Mouse (Mus musculus) MEL (cell line): Measurements from ENCODE around the gene Atg7. TPM values are rescaled to one million over a fixed set of nuclear protein-coding genes. Genes with fewer than 3 reads are reported as not detected.
A peak's percentile ranks its signal among the peaks of the same experiment; 100 is the strongest.

Experiments
- DNase-seq: peaks from one replicate; pipeline ENCODE4 v3.0.0; 2011; ENCODE audit warnings: low read depth, low spot score
- H3K27ac ChIP-seq: 2 replicates; pipeline ENCODE4 v1.5.1; 2012; ENCODE audit warnings: low read depth, mild to moderate bottlenecking, control low read depth, low read length, moderate library complexity; ENCODE audit not compliant: control insufficient read depth
- H3K27me3 ChIP-seq, 2 experiments: fragments of 150-350 bp in 1 of 2; sonication (generic) in 1 of 2; 2 replicates each; pipeline ENCODE4 v1.6.1; 2012; ENCODE audit warnings: low read length in 2 of 2, mild to moderate bottlenecking in 2 of 2, improper control_type of control experiment in 1 of 2, moderate library complexity in 1 of 2; ENCODE audit not compliant: insufficient read depth in 2 of 2, control insufficient read depth in 1 of 2
- H3K36me3 ChIP-seq, 2 experiments: 2 replicates each; pipeline ENCODE4 v1.6.1; 2012 to 2014; ENCODE audit warnings: low read length in 2 of 2, improper control_type of control experiment in 1 of 2, inconsistent platforms in 1 of 2, mild to moderate bottlenecking in 1 of 2; ENCODE audit not compliant: insufficient read depth in 2 of 2, control insufficient read depth in 1 of 2
- H3K4me1 ChIP-seq, 2 experiments: fragments of 150-350 bp in 1 of 2; sonication (generic) in 1 of 2; 2 replicates each; pipeline ENCODE4 v1.6.1; 2012; ENCODE audit warnings: low read length in 2 of 2, improper control_type of control experiment in 1 of 2, mild to moderate bottlenecking in 1 of 2; ENCODE audit not compliant: insufficient read depth in 2 of 2, control insufficient read depth in 1 of 2
- H3K4me3 ChIP-seq, 2 experiments: fragments of 150-350 bp in 1 of 2; sonication (generic) in 1 of 2; 2 replicates each; pipeline ENCODE4 v1.5.1; 2012; ENCODE audit warnings: low read depth in 2 of 2, low read length in 2 of 2, mild to moderate bottlenecking in 2 of 2, moderate library complexity in 2 of 2, control low read depth in 1 of 2, improper control_type of control experiment in 1 of 2; ENCODE audit not compliant: control insufficient read depth in 1 of 2, insufficient read depth in 1 of 2
- H3K79me2 ChIP-seq: 2 replicates; pipeline ENCODE4 v1.6.1; 2012; ENCODE audit warnings: mild to moderate bottlenecking, low read length, moderate library complexity; ENCODE audit not compliant: control insufficient read depth, poor library complexity, insufficient read depth
- H3K9ac ChIP-seq: 2 replicates; pipeline ENCODE4 v1.6.1; 2012; ENCODE audit warnings: low read depth, mild to moderate bottlenecking, control low read depth, low read length, moderate library complexity; ENCODE audit not compliant: control insufficient read depth, poor library complexity, severe bottlenecking
- H3K9me3 ChIP-seq: fragments of 150-350 bp; sonication (generic); replicated peaks from 2 replicates; pipeline ENCODE4 v1.6.1; 2012; ENCODE audit warnings: mild to moderate bottlenecking, low read length, improper control_type of control experiment, moderate library complexity; ENCODE audit not compliant: insufficient read depth
- BHLHE40 ChIP-seq: IDR thresholded peaks from 2 replicates; pipeline ENCODE4 v1.6.1; 2012; ENCODE audit warnings: low read depth, mild to moderate bottlenecking, inconsistent platforms, low read length, improper control_type of control experiment, borderline replicate concordance
- CHD1 ChIP-seq: IDR thresholded peaks from 2 replicates; pipeline ENCODE4 v1.6.1; 2012; ENCODE audit warnings: low read depth, mild to moderate bottlenecking, inconsistent platforms, low read length, improper control_type of control experiment
- CHD2 ChIP-seq: IDR thresholded peaks from 2 replicates; pipeline ENCODE4 v1.6.1; 2011; ENCODE audit warnings: low read length, improper control_type of control experiment
- ELF1 ChIP-seq: IDR thresholded peaks from 2 replicates; pipeline ENCODE4 v1.6.1; 2014; ENCODE audit warnings: low read depth, mild to moderate bottlenecking, inconsistent platforms, low read length, improper control_type of control experiment, moderate library complexity
- GABPA ChIP-seq: IDR thresholded peaks from 2 replicates; pipeline ENCODE4 v1.6.1; 2012; ENCODE audit warnings: low read depth, mild to moderate bottlenecking, inconsistent platforms, low read length, improper control_type of control experiment, moderate library complexity
- GATA1 ChIP-seq: IDR thresholded peaks from 2 replicates; pipeline ENCODE4 v1.6.1; 2011; ENCODE audit warnings: low read depth, low read length, improper control_type of control experiment
- HCFC1 ChIP-seq: IDR thresholded peaks from 2 replicates; pipeline ENCODE4 v1.6.1; 2012; ENCODE audit warnings: low read depth, mild to moderate bottlenecking, inconsistent platforms, low read length, improper control_type of control experiment, moderate library complexity
- MAFK ChIP-seq: IDR thresholded peaks from 2 replicates; pipeline ENCODE4 v1.6.1; 2011; ENCODE audit warnings: low read depth, mild to moderate bottlenecking, low read length, improper control_type of control experiment, borderline replicate concordance
- MAX ChIP-seq: IDR thresholded peaks from 2 replicates; pipeline ENCODE4 v1.6.1; 2011; ENCODE audit warnings: low read length, improper control_type of control experiment
- MAZ ChIP-seq: IDR thresholded peaks from 2 replicates; pipeline ENCODE4 v1.6.1; 2012; ENCODE audit warnings: low read depth, mild to moderate bottlenecking, inconsistent platforms, low read length, improper control_type of control experiment
- MXI1 ChIP-seq: IDR thresholded peaks from 2 replicates; pipeline ENCODE4 v1.6.1; 2011; ENCODE audit warnings: mild to moderate bottlenecking, low read depth, low read length, improper control_type of control experiment
- MYB ChIP-seq: IDR thresholded peaks from 2 replicates; pipeline ENCODE4 v1.6.1; 2011; ENCODE audit warnings: mild to moderate bottlenecking, low read depth, low read length, improper control_type of control experiment
- POLR2A ChIP-seq, 2 experiments: IDR thresholded peaks; 2 replicates each; pipeline ENCODE4 v1.6.1; 2011 to 2012; ENCODE audit warnings: low read length in 2 of 2, mild to moderate bottlenecking in 2 of 2, control low read depth in 1 of 2, improper control_type of control experiment in 1 of 2, low read depth in 1 of 2, moderate library complexity in 1 of 2; ENCODE audit not compliant: control insufficient read depth in 1 of 2, insufficient read depth in 1 of 2, poor library complexity in 1 of 2
- POLR2AphosphoS2 ChIP-seq: IDR thresholded peaks from 2 replicates; pipeline ENCODE4 v1.6.1; 2011; ENCODE audit warnings: low read length, improper control_type of control experiment
- POLR2AphosphoS5 ChIP-seq: IDR thresholded peaks from 2 replicates; pipeline ENCODE4 v1.6.1; 2012; ENCODE audit warnings: low read depth, borderline replicate concordance, mild to moderate bottlenecking, inconsistent platforms, low read length, moderate library complexity, mixed read lengths
- RCOR1 ChIP-seq: IDR thresholded peaks from 2 replicates; pipeline ENCODE4 v1.6.1; 2012; ENCODE audit warnings: low read depth, mild to moderate bottlenecking, inconsistent platforms, low read length, improper control_type of control experiment
- SIN3A ChIP-seq: IDR thresholded peaks from 2 replicates; pipeline ENCODE4 v1.6.1; 2012; ENCODE audit warnings: low read length, improper control_type of control experiment, inconsistent platforms
- TAL1 ChIP-seq: IDR thresholded peaks from 2 replicates; pipeline ENCODE4 v1.6.1; 2012; ENCODE audit warnings: mild to moderate bottlenecking, inconsistent platforms, low read length, moderate library complexity, mixed read lengths
- TBP ChIP-seq: IDR thresholded peaks from 2 replicates; pipeline ENCODE4 v1.8.0; 2011; ENCODE audit warnings: low read depth, low read length, improper control_type of control experiment
- TCF12 ChIP-seq: IDR thresholded peaks from 2 replicates; pipeline ENCODE4 v1.6.1; 2014; ENCODE audit warnings: low read depth, mild to moderate bottlenecking, inconsistent platforms, low read length, improper control_type of control experiment, moderate library complexity
- UBTF ChIP-seq: IDR thresholded peaks from 2 replicates; pipeline ENCODE4 v1.6.1; 2012; ENCODE audit warnings: low read depth, mild to moderate bottlenecking, inconsistent platforms, low read length, improper control_type of control experiment, moderate library complexity, borderline replicate concordance; ENCODE audit not compliant: insufficient read depth
- USF1 ChIP-seq: IDR thresholded peaks from 2 replicates; pipeline ENCODE4 v1.6.1; 2014; ENCODE audit warnings: low read depth, mild to moderate bottlenecking, inconsistent platforms, low read length, improper control_type of control experiment, moderate library complexity
- ZMIZ1 ChIP-seq: IDR thresholded peaks from 2 replicates; pipeline ENCODE4 v1.6.1; 2012; ENCODE audit warnings: low read depth, mild to moderate bottlenecking, inconsistent platforms, low read length, improper control_type of control experiment, moderate library complexity
- ZNF384 ChIP-seq: IDR thresholded peaks from 2 replicates; pipeline ENCODE4 v1.6.1; 2012; ENCODE audit warnings: low read depth, mild to moderate bottlenecking, inconsistent platforms, low read length, improper control_type of control experiment
- polyA plus RNA-seq, 2 experiments: library from polyadenylated mRNA; stranded (reverse) in 1 of 2; unstranded in 1 of 2; fragments of >175 nt in 1 of 2; fragments of >200 nt in 1 of 2; gene quantifications; 2 replicates each; pipeline versions ENCODE4 v1.2.1 to v1.2.4; 2012; ENCODE audit warnings: low replicate concordance in 2 of 2, low read depth in 1 of 2; ENCODE audit not compliant: insufficient read length in 2 of 2, insufficient read depth in 1 of 2, missing spikeins in 1 of 2
- total RNA-seq: library from RNA; depleted of rRNA; stranded (reverse); fragments of 300-350 nt; gene quantifications from 2 replicates; pipeline ENCODE4 v1.2.3, GENCODE M21; 2012

The Atg7 gene
- total and polyA plus RNA-seq, 3 experiments = 14.6 TPM; not detected in 1

- TF ChIP-seq GABPA (no peak), HCFC1 (peak; percentile 65), MAX (peak; percentile 85), UBTF (peak; percentile 86; the same call in 1 of the 2 replicates), RCOR1 (0 out of 2 replicates have a peak, but pooled peaks have one; percentile 12), ELF1 (peak; percentile 5; the same call in 1 of the 2 replicates), MAZ (peak; percentile 68), TCF12 (0 out of 2 replicates have a peak, but pooled peaks have one; percentile 29), GATA1 (no peak), MAFK (no peak), ZMIZ1 (no peak), POLR2AphosphoS2 (no peak), BHLHE40 (0 out of 2 replicates have a peak, but pooled peaks have one; percentile 2)
These were observed 232.2 kb downstream of the Atg7 start (continued) for GRCm38 (mm10) chr6:114875018-114875558.

- peak overlapping the region; percentile 91 for H3K27ac ChIP-seq
These were observed 233.1 kb downstream of the Atg7 start for GRCm38 (mm10) chr6:114876033-114876432.

DNA sequence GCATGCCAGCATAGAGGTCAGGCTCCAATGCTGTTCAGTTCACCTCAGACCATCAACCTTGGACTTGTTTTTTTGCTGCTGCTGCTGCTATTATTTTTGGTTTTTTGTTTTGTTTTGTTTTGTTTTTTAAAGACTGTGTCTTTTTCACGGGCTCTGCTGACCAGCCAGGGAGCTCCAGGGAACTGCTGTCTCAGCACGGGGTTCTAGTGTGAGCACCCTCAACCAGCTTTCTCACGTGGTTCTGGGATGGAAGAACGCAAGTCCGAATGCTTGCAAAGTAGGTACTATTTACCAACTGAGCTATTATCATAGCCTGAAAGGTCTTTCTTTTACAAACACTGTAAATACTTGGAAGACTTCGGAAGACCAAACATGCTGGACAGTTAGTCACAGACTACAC, 233.6 kb downstream of the Atg7 start:
- no peaks in the 10 kb centered on the region for H3K27me3 ChIP-seq
- H3K4me1 ChIP-seq = peaks cover 2 to 13% of the 10 kb centered on the region in 2 experiments
- no peak for DNase-seq
- no peak overlapping the region for H3K4me3 ChIP-seq
- H3K36me3 ChIP-seq = peaks cover 0 to 5% of the 10 kb centered on the region in 2 experiments; a peak in 2 of 4 replicates
- TF ChIP-seq CHD2 = no peak
- TF ChIP-seq GATA1 = no peak
- no peak for TF ChIP-seq TBP
- TF ChIP-seq RCOR1 = no peak
- TF ChIP-seq MYB = no peak
- no peak for TF ChIP-seq MAX
- TF ChIP-seq POLR2A (IDR thresholded peaks at IDR 0.05; ENCODE audit: control insufficient read depth in 1 of 2, insufficient read depth in 1 of 2, low read depth in 1 of 2, low read length in 2 of 2, poor library complexity in 1 of 2) = no peak
- no peak for TF ChIP-seq POLR2AphosphoS2
- TF ChIP-seq TAL1 = no peak
- TF ChIP-seq ZNF384 = no peak
- no peak for TF ChIP-seq SIN3A
- no peak for TF ChIP-seq CHD1
- TF ChIP-seq MXI1 = no peak
- TF ChIP-seq USF1 = no peak
- TF ChIP-seq BHLHE40 = no peak
- no peak for TF ChIP-seq UBTF
- H3K79me2 ChIP-seq = no peaks in the 10 kb centered on the region; the same call in 1 of the 2 replicates
- H3K9me3 ChIP-seq = no peaks in the 10 kb centered on the region
- H3K27ac ChIP-seq = no peak overlapping the region
- H3K9ac ChIP-seq = no peak overlapping the region

More at GRCm38 (mm10) chr6:114876033-114876432, 233.1 kb downstream of the Atg7 start:
- TF ChIP-seq MAZ = no peak
- TF ChIP-seq POLR2AphosphoS5 = no peak
- no peak for TF ChIP-seq POLR2A (IDR thresholded peaks at IDR 0.05; ENCODE audit: control insufficient read depth in 1 of 2, insufficient read depth in 1 of 2, low read depth in 1 of 2, low read length in 2 of 2, poor library complexity in 1 of 2)
- no peak for TF ChIP-seq MXI1
- TF ChIP-seq, all 39 proteins: peak for 0
- H3K9ac ChIP-seq = no peak overlapping the region
- no peaks in the 10 kb centered on the region for H3K27me3 ChIP-seq
- no peak for DNase-seq
- H3K36me3 ChIP-seq = peaks cover 0 to 5% of the 10 kb centered on the region in 2 experiments; a peak in 2 of 4 replicates
- peaks cover 2 to 13% of the 10 kb centered on the region in 2 experiments for H3K4me1 ChIP-seq
- no peaks in the 10 kb centered on the region for H3K9me3 ChIP-seq
- no peaks in the 10 kb centered on the region; the same call in 1 of the 2 replicates for H3K79me2 ChIP-seq
- H3K4me3 ChIP-seq = no peak overlapping the region
